Mouse (Mus musculus): ENCODE results near the gene Spaca4.

GRCm38 (mm10) chr7:45701607-45702006, 24.0 kb downstream of the Spaca4 start:
- TF ChIP-seq POLR2A (IDR thresholded peaks at IDR 0.05; ENCODE audit: borderline replicate concordance, insufficient read depth, low read length), result no peak
- no peak for TF ChIP-seq CTCF (IDR thresholded peaks at IDR 0.05; ENCODE audit: borderline replicate concordance, insufficient read depth, low read depth, low read length)
